Mouse (Mus musculus) midbrain, embryonic 10.5 days (tissue): ENCODE measurements around the gene Nfatc4. TPM values are rescaled to one million over a fixed set of nuclear protein-coding genes. Genes with fewer than 3 reads are reported as not detected.

Source experiments
- DNase-seq: peaks from one replicate; pipeline ENCODE4 v3.0.0-alpha.2; 2017; ENCODE audit warnings: low spot score
- H3K27ac ChIP-seq: fragments of 300-500 bp; sonication (generic); replicated peaks from 2 replicates; pipeline ENCODE4 v1.5.1; 2016; ENCODE audit warnings: mild to moderate bottlenecking
- H3K27me3 ChIP-seq: fragments of 300-500 bp; sonication (generic); 2 replicates; pipeline ENCODE4 v1.6.1; 2016; ENCODE audit warnings: low read depth, mild to moderate bottlenecking; ENCODE audit not compliant: poor library complexity, severe bottlenecking
- H3K36me3 ChIP-seq: fragments of 300-500 bp; sonication (generic); 2 replicates; pipeline ENCODE4 v1.6.1; 2016; ENCODE audit warnings: mild to moderate bottlenecking, moderate library complexity
- H3K4me1 ChIP-seq: fragments of 300-500 bp; sonication (generic); 2 replicates; pipeline ENCODE4 v1.6.1; 2016
- H3K4me3 ChIP-seq: fragments of 300-500 bp; sonication (generic); 2 replicates; pipeline ENCODE4 v1.5.1; 2016; ENCODE audit warnings: mild to moderate bottlenecking, moderate library complexity
- H3K9me3 ChIP-seq: fragments of 300-500 bp; sonication (generic); replicated peaks from 2 replicates; pipeline ENCODE4 v1.6.1; 2016; ENCODE audit warnings: mild to moderate bottlenecking
- WGBS: fragments of 180-500 bp; shearing (Covaris S2); methylation state at CpG from one replicate; pipeline ENCODE4 v1.1.7; 2016; 5-methylcytosine and 5-hydroxymethylcytosine counted together
- polyA plus RNA-seq: library from polyadenylated mRNA; unstranded; fragments of >200 nt; fragmentation: Nextera tagmentation; extraction: Ambion mirVana; gene quantifications from 2 replicates; pipeline ENCODE4 v1.2.1, GENCODE M21; 2016

Nfatc4 gene
- polyA plus RNA-seq, 1 experiment from 2014 or later, result 24.6 TPM

- Histone ChIP-seq H3K36me3 (peaks cover 8% of the 10 kb centered on the region; the same call in 1 of the 2 replicates), H3K4me3 (peak overlapping the region; percentile 75), H3K27ac (peak overlapping the region; percentile 95), H3K4me1 (peaks cover 63% of the 10 kb centered on the region), H3K27me3 (peaks cover 48% of the 10 kb centered on the region), H3K9me3 (no peaks in the 10 kb centered on the region)
- DNase-seq, result no peak
- WGBS, result under 1% methylated on average over 30 of the region's 37 CpGs
These were observed 2.5 kb downstream of the Nfatc4 start for GRCm38 (mm10) chr14:55825216-55826051.

- WGBS, result 3% methylated on average over 15 of the region's 15 CpGs
- H3K9me3 ChIP-seq, result no peaks in the 10 kb centered on the region
- H3K27me3 ChIP-seq, result peaks cover 48% of the 10 kb centered on the region
- peak overlapping the region; percentile 75 for H3K4me3 ChIP-seq
- peaks cover 12% of the 10 kb centered on the region; the same call in 1 of the 2 replicates for H3K36me3 ChIP-seq
- peaks cover 63% of the 10 kb centered on the region for H3K4me1 ChIP-seq
- peak overlapping the region; percentile 95 for H3K27ac ChIP-seq
- DNase-seq, result no peak
These were observed 3.2 kb downstream of the Nfatc4 start for GRCm38 (mm10) chr14:55826142-55826541.

DNA sequence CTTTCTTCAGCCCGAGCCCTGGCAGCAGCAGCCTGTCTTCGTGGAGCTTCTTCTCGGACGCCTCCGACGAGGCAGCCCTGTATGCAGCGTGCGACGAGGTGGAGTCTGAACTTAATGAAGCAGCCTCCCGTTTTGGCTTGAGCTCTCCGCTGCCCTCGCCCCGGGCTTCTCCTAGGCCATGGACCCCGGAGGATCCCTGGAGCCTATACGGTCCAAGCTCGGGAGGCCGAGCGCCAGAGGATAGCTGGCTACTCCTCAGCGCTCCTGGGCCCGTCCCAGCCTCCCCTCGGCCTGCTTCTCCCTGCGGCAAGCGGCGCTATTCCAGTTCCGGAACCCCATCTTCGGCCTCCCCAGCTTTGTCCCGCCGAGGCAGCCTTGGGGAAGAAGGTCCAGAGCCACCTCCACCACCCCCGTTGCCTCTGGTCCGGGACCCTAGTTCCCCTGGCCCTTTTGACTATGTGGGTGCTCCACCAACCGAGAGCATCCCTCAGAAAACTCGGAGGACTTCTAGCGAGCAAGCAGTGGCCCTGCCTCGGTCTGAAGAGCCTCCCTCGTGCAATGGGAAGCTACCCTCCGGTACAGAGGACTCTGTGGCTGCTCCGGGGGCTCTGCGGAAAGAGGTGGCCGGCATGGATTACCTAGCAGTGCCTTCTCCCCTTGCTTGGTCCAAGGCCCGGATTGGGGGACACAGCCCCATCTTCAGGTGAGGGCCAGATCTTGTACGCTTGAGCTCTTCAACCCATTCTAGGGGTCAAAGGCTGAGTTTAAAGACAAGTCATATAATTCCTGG lies 3.8 kb downstream of the Nfatc4 start:
- 7% methylated on average over 41 of the region's 41 CpGs for WGBS
- Histone ChIP-seq H3K4me1 (peaks cover 63% of the 10 kb centered on the region), H3K9me3 (no peaks in the 10 kb centered on the region), H3K36me3 (peaks cover 13% of the 10 kb centered on the region; the same call in 1 of the 2 replicates), H3K4me3 (peak overlapping the region; percentile 75), H3K27me3 (peaks cover 48% of the 10 kb centered on the region), H3K27ac (peak overlapping the region; percentile 95)
- peak; percentile 66 for DNase-seq

- 51% methylated on average over 3 of the region's 3 CpGs for WGBS
- no peak for DNase-seq
- H3K4me1 ChIP-seq, result peaks cover 46% of the 10 kb centered on the region
- peak overlapping the region; percentile 7; the same call in 1 of the 2 replicates for H3K4me3 ChIP-seq
- no peaks in the 10 kb centered on the region for H3K9me3 ChIP-seq
- H3K36me3 ChIP-seq, result peaks cover 19% of the 10 kb centered on the region; the same call in 1 of the 2 replicates
- H3K27me3 ChIP-seq, result peaks cover 48% of the 10 kb centered on the region
- H3K27ac ChIP-seq, result no peak overlapping the region; the same call in 1 of the 2 replicates
These were observed 5.8 kb downstream of the Nfatc4 start for GRCm38 (mm10) chr14:55828716-55829263.

GRCm38 (mm10) chr14:55829854-55830253 lies 6.9 kb downstream of the Nfatc4 start:
- DNase-seq, result no peak
- Histone ChIP-seq H3K36me3 (peaks cover 19% of the 10 kb centered on the region; the same call in 1 of the 2 replicates), H3K9me3 (no peaks in the 10 kb centered on the region), H3K27ac (no peak overlapping the region), H3K27me3 (peaks cover 39% of the 10 kb centered on the region), H3K4me3 (no peak overlapping the region), H3K4me1 (peaks cover 39% of the 10 kb centered on the region)
- 92% methylated on average over 16 of the region's 16 CpGs for WGBS

- Histone ChIP-seq H3K9me3 (no peaks in the 10 kb centered on the region), H3K27ac (no peak overlapping the region), H3K4me3 (no peak overlapping the region), H3K36me3 (peaks cover 19% of the 10 kb centered on the region; the same call in 1 of the 2 replicates), H3K4me1 (peaks cover 36% of the 10 kb centered on the region), H3K27me3 (peaks cover 34% of the 10 kb centered on the region)
- no peak for DNase-seq
- WGBS, result 81% methylated on average over 4 of the region's 4 CpGs
These were observed 7.4 kb downstream of the Nfatc4 start for GRCm38 (mm10) chr14:55830331-55830730.

DNA sequence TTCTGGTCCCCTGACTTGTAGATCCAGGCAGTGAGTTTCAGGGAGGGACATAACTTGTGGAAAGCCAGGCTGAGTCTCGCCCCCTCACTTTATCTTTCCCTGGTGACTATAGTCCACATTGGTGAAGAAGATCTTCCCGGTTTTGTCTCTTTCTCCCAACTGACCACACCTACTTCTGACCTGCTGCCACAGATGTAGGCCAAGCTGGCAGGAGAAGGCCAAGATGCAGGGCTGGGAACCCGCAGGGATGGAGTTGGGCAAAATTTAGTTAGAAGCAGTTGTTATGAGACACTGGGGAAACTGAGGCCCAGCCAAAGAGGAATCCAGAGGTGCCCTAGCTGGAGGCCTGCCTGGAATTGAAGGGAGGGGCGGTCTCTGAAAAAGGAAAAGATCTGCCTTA lies 10.2 kb downstream of the Nfatc4 start:
- 88% methylated on average over 4 of the region's 4 CpGs for WGBS
- Histone ChIP-seq H3K27me3 (peaks cover 6% of the 10 kb centered on the region), H3K36me3 (peaks cover 19% of the 10 kb centered on the region; the same call in 1 of the 2 replicates), H3K4me1 (peaks cover 18% of the 10 kb centered on the region), H3K9me3 (no peaks in the 10 kb centered on the region), H3K27ac (no peak overlapping the region), H3K4me3 (no peak overlapping the region)
- no peak for DNase-seq

- 73% methylated on average over 5 of the region's 5 CpGs for WGBS
- no peak for DNase-seq
- no peak overlapping the region for H3K27ac ChIP-seq
These were observed 12.0 kb downstream of the Nfatc4 start for GRCm38 (mm10) chr14:55834808-55835533.

GRCm38 (mm10) chr14:55838312-55838711 lies 15.4 kb downstream of the Nfatc4 start:
- Histone ChIP-seq H3K4me1 (peaks cover 25% of the 10 kb centered on the region), H3K9me3 (no peaks in the 10 kb centered on the region), H3K36me3 (no peaks in the 10 kb centered on the region), H3K27me3 (no peaks in the 10 kb centered on the region; the same call in 1 of the 2 replicates), H3K4me3 (no peak overlapping the region), H3K27ac (no peak overlapping the region)
- DNase-seq, result no peak
- WGBS, result 91% methylated on average over 5 of the region's 5 CpGs

More at GRCm38 (mm10) chr14:55834808-55835533, 12.0 kb downstream of the Nfatc4 start:
- Histone ChIP-seq H3K27me3 (no peaks in the 10 kb centered on the region; the same call in 1 of the 2 replicates), H3K4me1 (peaks cover 14% of the 10 kb centered on the region), H3K36me3 (peaks cover 15% of the 10 kb centered on the region; the same call in 1 of the 2 replicates), H3K9me3 (no peaks in the 10 kb centered on the region), H3K4me3 (no peak overlapping the region)

- Histone ChIP-seq H3K27ac (no peak overlapping the region), H3K4me1 (peaks cover 25% of the 10 kb centered on the region), H3K36me3 (no peaks in the 10 kb centered on the region), H3K27me3 (no peaks in the 10 kb centered on the region), H3K4me3 (no peak overlapping the region), H3K9me3 (no peaks in the 10 kb centered on the region)
- WGBS, result 87% methylated on average over 4 of the region's 4 CpGs
- DNase-seq, result no peak
These were observed 15.8 kb downstream of the Nfatc4 start for GRCm38 (mm10) chr14:55838740-55839139.

DNA sequence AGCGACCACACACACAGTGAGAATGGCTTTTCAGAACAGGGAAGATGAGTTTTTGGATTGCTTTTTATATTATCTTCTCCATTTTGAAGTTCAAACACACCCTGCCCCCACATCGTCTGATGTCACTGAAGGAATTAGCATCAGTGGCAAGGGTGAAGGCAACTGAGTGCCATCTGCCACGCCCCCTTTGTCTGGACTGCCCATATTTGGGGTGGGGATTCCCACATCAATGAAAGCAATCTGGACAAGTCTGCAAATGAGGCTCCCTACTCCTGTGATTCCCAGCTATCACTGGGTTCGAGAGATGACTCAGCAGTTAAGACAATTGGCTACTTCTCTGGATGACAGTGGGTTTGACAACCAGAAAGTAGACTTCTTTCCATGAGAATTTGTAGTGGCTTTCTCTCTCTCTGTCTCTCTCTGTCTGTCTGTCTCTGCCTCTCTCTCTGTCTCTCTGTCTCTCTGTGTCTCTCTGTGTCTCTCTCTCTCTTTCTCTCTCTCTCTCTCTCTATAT lies 18.0 kb downstream of the Nfatc4 start:
- H3K4me3 ChIP-seq, result no peak overlapping the region
- DNase-seq, result no peak
- no peaks in the 10 kb centered on the region for H3K27me3 ChIP-seq
- no peak overlapping the region for H3K27ac ChIP-seq
- WGBS, result 66% methylated on average over 4 of the region's 4 CpGs
- no peaks in the 10 kb centered on the region for H3K9me3 ChIP-seq
- H3K4me1 ChIP-seq, result peaks cover 19% of the 10 kb centered on the region
- H3K36me3 ChIP-seq, result no peaks in the 10 kb centered on the region

DNA sequence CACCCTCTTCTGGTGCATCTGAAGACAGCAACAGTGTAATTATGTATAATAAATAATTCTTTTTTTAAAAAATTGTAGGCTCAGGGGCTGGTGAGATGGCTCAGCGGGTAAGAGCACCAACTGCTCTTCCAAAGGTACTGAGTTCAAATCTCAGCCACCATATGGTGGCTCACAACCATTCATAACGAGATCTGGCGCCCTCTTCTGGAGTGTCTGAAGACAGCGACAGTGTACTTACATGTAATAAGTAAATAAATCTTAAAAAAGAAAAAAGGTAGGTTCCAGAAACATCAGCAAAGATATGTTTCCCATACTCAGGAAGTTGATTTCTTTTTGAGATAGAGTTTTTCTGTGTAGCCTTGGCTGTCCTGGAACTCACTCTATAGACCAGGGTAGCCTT lies 19.9 kb downstream of the Nfatc4 start:
- Histone ChIP-seq H3K27me3 (no peaks in the 10 kb centered on the region), H3K4me1 (peaks cover 19% of the 10 kb centered on the region), H3K9me3 (no peaks in the 10 kb centered on the region), H3K4me3 (no peak overlapping the region), H3K27ac (no peak overlapping the region), H3K36me3 (no peaks in the 10 kb centered on the region)
- 85% methylated on average over 4 of the region's 4 CpGs for WGBS
- DNase-seq, result no peak
